In the genomic region with DNA sequence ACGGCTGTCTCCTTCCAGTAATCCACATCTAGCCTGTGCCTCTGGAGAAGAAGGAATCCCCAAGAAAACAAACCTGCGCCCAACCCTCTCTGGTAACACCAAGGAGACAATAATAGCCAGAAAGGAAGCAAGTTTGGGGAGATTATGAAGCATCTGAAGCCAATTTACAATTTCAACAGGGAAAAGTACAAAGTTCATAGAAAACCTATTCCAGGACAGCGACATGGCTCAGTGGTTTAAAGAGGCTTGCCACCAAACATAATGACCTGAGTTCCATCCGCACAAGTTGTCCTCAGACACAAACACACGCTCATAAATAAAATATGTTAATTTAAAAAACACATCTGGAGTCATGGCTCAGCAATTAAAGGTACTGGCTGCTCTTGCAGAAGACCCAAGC, we compare ENCODE assay signal across 8 mouse cellular contexts. TPM values are rescaled to one million over a fixed set of nuclear protein-coding genes. Genes with fewer than 3 reads are reported as not detected.
DNase-seq lines count a peak whose midpoint lies in the region; ATAC-seq lines count a peak whose summit lies in the region.

No protein-coding gene starts in this region.

- no peaks in the 10 kb centered on the region for H3K27me3 ChIP-seq in kidney, embryonic 15.5 days
- H3K27me3 ChIP-seq in embryonic facial prominence, embryonic 11.5 days (ENCODE audit: control insufficient read depth, insufficient read depth, low read length), result no peaks in the 10 kb centered on the region
- H3K27me3 ChIP-seq in intestine, embryonic 14.5 days (replicated peaks; ENCODE audit: control insufficient read depth, insufficient read depth, low read length), result no peaks in the 10 kb centered on the region
- no peaks in the 10 kb centered on the region for H3K27me3 ChIP-seq in midbrain, embryonic 16.5 days (ENCODE audit: control insufficient read depth, insufficient read depth, low read depth, low read length)

- H3K4me1 ChIP-seq in kidney, embryonic 15.5 days, result peaks cover 44% of the 10 kb centered on the region
- H3K4me1 ChIP-seq in embryonic facial prominence, embryonic 11.5 days (ENCODE audit: control insufficient read depth, insufficient read depth, low read length), result peaks cover 10% of the 10 kb centered on the region
- H3K4me1 ChIP-seq in intestine, embryonic 14.5 days (replicated peaks; ENCODE audit: control insufficient read depth, insufficient read depth, low read length), result peaks cover 22% of the 10 kb centered on the region
- H3K4me1 ChIP-seq in midbrain, embryonic 16.5 days (ENCODE audit: control insufficient read depth, insufficient read depth, low read length), result peaks cover 24% of the 10 kb centered on the region

- DNase-seq in kidney, postnatal 14 days, result no peak
- DNase-seq in embryonic facial prominence, embryonic 11.5 days (ENCODE audit: low spot score), result no peak
- DNase-seq in intestine, embryonic 14.5 days (ENCODE audit: low spot score), result no peak
- no peak for DNase-seq in frontal cortex, postnatal 14 days (ENCODE audit: low spot score in 2 of 2)
- no peak for DNase-seq in cerebellum, adult 11-12 months
- no peak for DNase-seq in cerebellum, postnatal 10 days

- 31% methylated on average over 5 of the region's 5 CpGs for WGBS in kidney, embryonic 15.5 days
- 34% methylated on average over 5 of the region's 5 CpGs for WGBS in embryonic facial prominence, embryonic 11.5 days
- 37% methylated on average over 5 of the region's 5 CpGs for whole genome bisulfite sequencing in intestine, embryonic 14.5 days
- 35% methylated on average over 5 of the region's 5 CpGs for WGBS in midbrain, embryonic 16.5 days

- peak overlapping the region; percentile 86 for H3K9ac ChIP-seq in kidney, embryonic 15.5 days
- H3K9ac ChIP-seq in embryonic facial prominence, embryonic 11.5 days (replicated peaks; ENCODE audit: low read length), result peak overlapping the region; percentile 54
- H3K9ac ChIP-seq in intestine, embryonic 14.5 days (ENCODE audit: low read length), result peak overlapping the region; percentile 93
- H3K9ac ChIP-seq in midbrain, embryonic 16.5 days (ENCODE audit: low read depth, low read length), result peak overlapping the region; percentile 78

- H3K27ac ChIP-seq in kidney, embryonic 15.5 days, result peak overlapping the region; percentile 87
- H3K27ac ChIP-seq in embryonic facial prominence, embryonic 11.5 days (replicated peaks; ENCODE audit: low read depth, low read length), result peak overlapping the region; percentile 13
- H3K27ac ChIP-seq in intestine, embryonic 14.5 days (ENCODE audit: low read depth), result 0 out of 2 replicates have a peak overlapping the region, but pooled peaks have one; percentile 51
- H3K27ac ChIP-seq in midbrain, embryonic 16.5 days (ENCODE audit: low read length), result peak overlapping the region; percentile 72; the same call in 1 of the 2 replicates

- H3K9me3 ChIP-seq in kidney, embryonic 15.5 days (replicated peaks), result no peaks in the 10 kb centered on the region
- no peaks in the 10 kb centered on the region for H3K9me3 ChIP-seq in embryonic facial prominence, embryonic 11.5 days (replicated peaks; ENCODE audit: control insufficient read depth, low read length)
- H3K9me3 ChIP-seq in intestine, embryonic 14.5 days (ENCODE audit: control insufficient read depth, low read length), result no peaks in the 10 kb centered on the region
- no peaks in the 10 kb centered on the region for H3K9me3 ChIP-seq in midbrain, embryonic 16.5 days (replicated peaks; ENCODE audit: control insufficient read depth, low read length, poor library complexity, severe bottlenecking)

- H3K36me3 ChIP-seq in kidney, embryonic 15.5 days, result no peaks in the 10 kb centered on the region
- H3K36me3 ChIP-seq in embryonic facial prominence, embryonic 11.5 days (replicated peaks; ENCODE audit: control insufficient read depth, insufficient read depth, low read depth, low read length), result no peaks in the 10 kb centered on the region
- H3K36me3 ChIP-seq in intestine, embryonic 14.5 days (ENCODE audit: control insufficient read depth, insufficient read depth, low read length), result no peaks in the 10 kb centered on the region
- H3K36me3 ChIP-seq in midbrain, embryonic 16.5 days (ENCODE audit: control insufficient read depth, insufficient read depth, low read length), result no peaks in the 10 kb centered on the region

- peak overlapping the region; percentile 90 for H3K4me2 ChIP-seq in kidney, embryonic 15.5 days
- H3K4me2 ChIP-seq in embryonic facial prominence, embryonic 11.5 days (ENCODE audit: low read depth, low read length), result peak overlapping the region; percentile 66
- H3K4me2 ChIP-seq in intestine, embryonic 14.5 days (ENCODE audit: low read length), result peak overlapping the region; percentile 84
- H3K4me2 ChIP-seq in midbrain, embryonic 16.5 days (ENCODE audit: low read length), result peak overlapping the region; percentile 94

- peak overlapping the region; percentile 79 for H3K4me3 ChIP-seq in kidney, embryonic 15.5 days (replicated peaks)
- peak overlapping the region; percentile 92 for H3K4me3 ChIP-seq in embryonic facial prominence, embryonic 11.5 days (ENCODE audit: low read depth, low read length)
- peak overlapping the region; percentile 98 for H3K4me3 ChIP-seq in intestine, embryonic 14.5 days (ENCODE audit: low read depth, low read length)
- H3K4me3 ChIP-seq in midbrain, embryonic 16.5 days (ENCODE audit: low read depth, low read length), result peak overlapping the region; percentile 98

- ATAC-seq in kidney, embryonic 15.5 days (replicated peaks; ENCODE audit: low FRiP score), result no peak
- no peak for ATAC-seq in embryonic facial prominence, embryonic 11.5 days (replicated peaks; ENCODE audit: insufficient number of reproducible peaks, low FRiP score, low TSS enrichment, low read depth)
- ATAC-seq in intestine, embryonic 14.5 days (replicated peaks; ENCODE audit: low FRiP score, low TSS enrichment, low read depth), result no peak
- ATAC-seq in midbrain, embryonic 16.5 days, result no peak

RNA-seq across cellular contexts. Expression of a gene that starts 21.4 kb away (rescaled TPM):
- polyA plus RNA-seq in kidney, embryonic 15.5 days (2015; fragmentation: Nextera tagmentation; extraction: Ambion mirVana), result 40.0 and 42.2 TPM in 2 replicates
- 64.4 and 78.8 TPM in 2 replicates for polyA plus RNA-seq in embryonic facial prominence, embryonic 11.5 days (2014; fragmentation: Nextera tagmentation; extraction: Ambion mirVana)
- polyA plus RNA-seq in intestine, embryonic 14.5 days (2014; fragmentation: Nextera tagmentation; extraction: Ambion mirVana), result 51.9 and 57.4 TPM in 2 replicates
- 15.8 and 19.1 TPM in 2 replicates for polyA plus RNA-seq in midbrain, embryonic 16.5 days (2015; fragmentation: Nextera tagmentation; extraction: Ambion mirVana)

Comparison
In these comparisons a context has a peak if more than half of its experiments do, and no peak if none do; other contexts are left out.
1. H3K27ac ChIP-seq: peak in every context shown above with its lines; median percentile 87 in kidney, embryonic 15.5 days; 72 in midbrain, embryonic 16.5 days; 51 in intestine, embryonic 14.5 days; 13 in embryonic facial prominence, embryonic 11.5 days.